Mouse (Mus musculus): Measurements from ENCODE around the gene Ftsj3.
"Not testable (repeated sequence)": the region's sequence is repeated elsewhere in the genome, so short reads cannot be mapped to it uniquely, and the experiment has no call there.

The Ftsj3 gene

GRCm38 (mm10) chr11:106268326-106269059, 12.6 kb upstream of the Ftsj3 start:
- DNase-seq (ENCODE audit: low read depth, low spot score) = no peak

GRCm38 (mm10) chr11:106267871-106268270, 12.0 kb upstream of the Ftsj3 start:
- no peak for DNase-seq (ENCODE audit: low read depth, low spot score)

GRCm38 (mm10) chr11:106267311-106267852, 11.5 kb upstream of the Ftsj3 start:
- no peak for DNase-seq (ENCODE audit: low read depth, low spot score)

- DNase-seq (ENCODE audit: low read depth, low spot score) = no peak
These were observed 10.6 kb upstream of the Ftsj3 start for GRCm38 (mm10) chr11:106266431-106266830.

GRCm38 (mm10) chr11:106265570-106265969, 9.7 kb upstream of the Ftsj3 start:
- DNase-seq (ENCODE audit: low read depth, low spot score) = no peak

GRCm38 (mm10) chr11:106264988-106265387, 9.1 kb upstream of the Ftsj3 start:
- DNase-seq (ENCODE audit: low read depth, low spot score) = no peak

GRCm38 (mm10) chr11:106263963-106264362, 8.1 kb upstream of the Ftsj3 start:
- DNase-seq (ENCODE audit: low read depth, low spot score) = no peak

- DNase-seq (ENCODE audit: low read depth, low spot score) = no peak
These were observed 5.1 kb upstream of the Ftsj3 start for GRCm38 (mm10) chr11:106260826-106261450.

GRCm38 (mm10) chr11:106256775-106257174, 896 bp upstream of the Ftsj3 start:
- DNase-seq (ENCODE audit: low read depth, low spot score) = no peak

- DNase-seq (ENCODE audit: low read depth, low spot score) = no peak
These were observed 705 bp downstream of the Ftsj3 start for GRCm38 (mm10) chr11:106255174-106255573.

GRCm38 (mm10) chr11:106254767-106255166, 1.1 kb downstream of the Ftsj3 start:
- no peak for DNase-seq (ENCODE audit: low read depth, low spot score)

GRCm38 (mm10) chr11:106249326-106249725, 6.6 kb downstream of the Ftsj3 start:
- no peak for DNase-seq (ENCODE audit: low read depth, low spot score)

- DNase-seq (ENCODE audit: low read depth, low spot score) = no peak
These were observed 9.0 kb downstream of the Ftsj3 start for GRCm38 (mm10) chr11:106246834-106247233.

- not testable (repeated sequence) for DNase-seq (ENCODE audit: low read depth, low spot score)
These were observed 21.9 kb downstream of the Ftsj3 start for GRCm38 (mm10) chr11:106233978-106234377.

GRCm38 (mm10) chr11:106220603-106221002, 35.3 kb downstream of the Ftsj3 start:
- DNase-seq (ENCODE audit: low read depth, low spot score) = no peak

- peak; percentile 95 for DNase-seq (ENCODE audit: low read depth, low spot score)
These were observed 39.0 kb downstream of the Ftsj3 start, which contains the start of gene Ddx42 for GRCm38 (mm10) chr11:106216730-106217490. Gene Ddx42, plus strand, starts transcription at chr11:106216926.

GRCm38 (mm10) chr11:106215927-106216729, 39.8 kb downstream of the Ftsj3 start, which contains the start of gene Ccdc47:
Gene Ccdc47, minus strand, starts transcription at chr11:106216344.
- peak; percentile 98 for DNase-seq (ENCODE audit: low read depth, low spot score)

GRCm38 (mm10) chr11:106215450-106215859, 40.4 kb downstream of the Ftsj3 start:
- DNase-seq (ENCODE audit: low read depth, low spot score) = no peak

GRCm38 (mm10) chr11:106214856-106215255, 41.0 kb downstream of the Ftsj3 start:
- no peak for DNase-seq (ENCODE audit: low read depth, low spot score)

GRCm38 (mm10) chr11:106212771-106213170, 43.1 kb downstream of the Ftsj3 start:
- no peak for DNase-seq (ENCODE audit: low read depth, low spot score)

GRCm38 (mm10) chr11:106202123-106202465, 53.8 kb downstream of the Ftsj3 start, which contains the start of gene Strada:
Gene Strada, minus strand, starts transcription at chr11:106202168.
- DNase-seq (ENCODE audit: low read depth, low spot score) = no peak

Measured in retina, postnatal 7 days (tissue).